Mouse (Mus musculus): ENCODE measurements around the gene Phf11d.
"Not testable (repeated sequence)": the region's sequence is repeated elsewhere in the genome, so short reads cannot be mapped to it uniquely, and the experiment has no call there.

DNA sequence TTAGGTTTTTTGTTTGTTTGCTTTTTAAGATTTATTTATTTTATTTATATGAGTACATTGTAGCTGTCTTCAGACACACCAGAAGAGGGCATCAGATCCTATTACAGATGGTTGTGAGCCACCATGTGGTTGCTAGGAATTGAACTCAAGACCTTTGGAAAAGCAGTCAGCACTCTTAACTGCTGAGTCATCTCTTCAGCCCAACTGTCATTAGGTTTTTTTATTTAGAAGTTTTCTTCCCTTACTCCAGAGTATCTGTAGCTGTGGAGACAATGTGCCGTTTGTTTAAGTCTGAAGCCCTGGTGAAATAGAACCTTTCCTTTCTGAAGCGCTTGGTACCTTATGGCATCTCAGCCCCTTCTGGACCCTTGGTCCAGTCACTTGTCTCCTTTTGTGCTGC, 49.7 kb upstream of the Phf11d start:
- not testable (repeated sequence) for TF ChIP-seq CTCF (IDR thresholded peaks at IDR 0.05; ENCODE audit: low read depth, low read length); TAL1 (conservative IDR thresholded peaks at IDR 0.05; ENCODE audit: low read depth, low read length)

Measured in G1E (cell line).